Mouse (Mus musculus) adrenal gland, adult 2 months (tissue): ENCODE measurements around the gene Smad1. TPM values are rescaled to one million over a fixed set of nuclear protein-coding genes. Genes with fewer than 3 reads are reported as not detected.
"Not testable (repeated sequence)": the region's sequence is repeated elsewhere in the genome, so short reads cannot be mapped to it uniquely, and the experiment has no call there.

ENCODE experiments used
- DNase-seq: peaks from one replicate; pipeline ENCODE4 v3.0.0; 2021
- long read RNA-seq: library from polyadenylated mRNA; stranded (forward); transcript quantifications from one replicate; pipeline ENCODE4 v2.0.0, GENCODE M21; 2021
- polyA plus RNA-seq: library from polyadenylated mRNA; depleted of rRNA; stranded (reverse); fragments of >200 nt; gene quantifications from 2 replicates; pipeline ENCODE4 v1.2.3, GENCODE M21; 2012; rRNA removed
- total RNA-seq, 2 experiments: library from RNA; stranded (reverse); gene quantifications; 2 replicates each; pipeline ENCODE4 v1.2.3; 2021

The Smad1 gene
- total RNA-seq, result 10 to 100 TPM; 24.2 to 30.4 TPM
- polyA plus RNA-seq, result 41.3 and 45.2 TPM in 2 replicates
- long read RNA-seq, transcript Smad1-202 (7 exons, 3,099 nt), result major isoform, 15 of 20 reads
- long read RNA-seq, partial matches to known transcripts, result 3 of 20 reads
- long read RNA-seq, other reads (novel, unspliced or antisense), result 2 of 20 reads

DNA sequence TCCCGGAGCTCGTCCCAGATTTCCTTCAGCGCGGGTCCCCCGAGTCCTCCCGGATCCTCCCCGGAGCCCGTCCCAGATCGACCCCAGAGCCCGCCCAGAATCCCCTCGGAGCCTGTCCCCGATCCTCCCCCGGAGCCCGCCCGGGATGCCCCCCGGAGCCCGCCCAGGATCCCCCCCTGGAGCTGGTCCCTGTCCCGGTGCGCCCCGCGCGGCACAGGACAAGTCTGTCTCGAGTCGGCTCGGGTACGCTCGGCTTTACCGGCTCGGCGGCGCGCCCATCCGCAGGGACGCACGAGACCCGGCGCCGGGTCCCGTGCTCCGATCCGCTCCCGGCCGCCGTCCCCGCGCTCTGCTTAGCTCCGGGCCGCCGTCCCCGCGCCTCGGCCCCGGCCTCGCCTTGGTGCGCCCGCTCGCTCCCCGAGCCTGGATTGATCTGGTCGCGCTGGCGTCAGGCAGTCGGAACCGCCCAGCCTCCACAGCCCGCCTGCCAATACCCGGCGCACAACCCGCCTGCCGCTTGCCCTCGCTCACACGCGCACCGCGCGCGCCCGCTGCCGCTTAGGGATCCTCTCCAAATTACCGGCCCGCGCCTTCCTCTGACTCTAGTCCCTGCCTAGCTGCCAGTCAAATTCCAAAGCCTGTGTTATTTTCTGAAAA, at the start of gene Smad1:
Gene Smad1 (minus strand): TSS at position 525 of the 657 bp plus-strand sequence.
- DNase-seq, result peak; percentile 98

DNA sequence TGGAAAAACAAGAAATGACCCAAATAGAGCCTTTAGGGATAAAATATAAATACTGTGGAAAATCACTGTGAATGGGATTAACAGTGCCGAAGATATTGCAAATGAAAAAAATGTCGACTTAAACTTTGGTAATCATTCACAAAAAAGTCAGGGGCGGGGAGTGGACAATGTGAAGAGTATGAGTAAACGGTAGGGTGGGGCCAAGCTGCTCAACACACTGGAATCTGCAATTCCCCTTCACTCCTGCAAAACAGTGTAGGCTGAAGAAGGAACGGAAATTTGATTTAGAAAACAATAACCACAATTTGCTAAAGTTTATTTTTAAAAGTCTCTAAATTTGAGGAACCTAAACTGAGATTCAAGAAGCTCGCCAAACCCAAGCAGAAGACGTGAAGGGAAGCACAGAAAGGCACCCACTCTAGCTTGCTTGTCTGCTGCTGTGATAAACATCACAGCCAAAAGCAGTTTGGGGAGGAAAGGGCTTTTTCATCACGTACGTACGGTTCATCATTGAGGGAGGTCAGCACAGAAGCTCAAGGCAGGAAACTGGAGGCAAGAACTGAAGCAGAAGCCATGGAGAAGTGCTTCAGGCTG, 48.0 kb upstream of the Smad1 start:
- DNase-seq, result no peak

DNA sequence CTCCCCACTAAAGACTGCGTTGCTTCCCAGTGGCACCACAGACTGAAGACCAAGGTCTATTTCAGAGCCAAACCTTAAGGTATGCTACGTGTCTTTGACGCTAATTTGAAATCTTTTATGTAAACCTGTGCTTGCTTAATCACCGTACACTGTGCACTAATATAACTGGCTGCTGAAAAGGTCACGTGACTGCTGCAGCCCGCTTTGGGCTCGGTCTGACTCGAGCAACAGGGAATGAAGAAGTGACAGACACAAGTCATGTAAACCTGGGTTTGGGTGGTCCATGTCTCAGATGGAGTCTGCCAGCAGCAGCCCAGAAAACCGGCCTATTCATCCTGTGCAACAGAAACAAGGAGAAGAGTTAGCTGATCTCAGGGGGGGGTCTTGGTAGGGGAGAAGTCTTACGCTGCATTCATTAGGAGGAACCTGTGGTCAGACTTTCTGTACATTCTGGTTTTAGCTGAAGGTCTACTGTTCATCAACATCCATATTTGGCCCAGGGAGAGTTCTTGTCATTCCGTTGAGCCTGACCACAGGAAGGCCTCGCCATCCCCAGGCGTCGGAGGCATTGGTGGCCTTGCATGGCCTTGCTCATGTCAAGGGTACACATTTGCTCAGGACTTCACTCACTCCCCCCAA, 44.3 kb upstream of the Smad1 start:
- DNase-seq, result no peak

DNA sequence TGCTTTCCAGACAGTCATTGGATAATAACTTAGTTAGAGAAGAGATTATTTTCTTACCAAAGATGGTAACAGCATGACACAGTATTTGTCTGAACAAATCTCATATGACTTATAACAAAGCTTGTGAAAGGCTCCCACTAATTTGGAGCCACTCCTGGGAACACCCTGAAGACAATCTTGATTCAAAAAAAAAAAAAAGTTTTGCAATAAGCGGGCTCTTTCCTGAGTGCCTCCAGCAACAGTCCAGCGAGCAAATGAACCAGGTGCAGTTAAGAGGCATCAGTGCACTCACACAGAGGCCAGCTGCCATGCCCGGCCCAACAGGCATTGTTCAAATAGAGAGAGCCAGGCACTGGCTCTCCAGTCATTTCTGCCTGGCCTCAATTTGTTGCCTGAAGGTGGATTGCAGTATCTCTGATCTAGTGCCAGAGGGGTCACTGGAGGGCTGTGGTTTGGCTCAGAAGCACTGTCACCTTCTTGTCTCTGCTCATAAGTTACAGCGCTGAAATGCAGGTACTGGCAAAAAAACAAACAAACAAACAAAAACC, 34.7 kb upstream of the Smad1 start:
- DNase-seq, result peak; percentile 15

DNA sequence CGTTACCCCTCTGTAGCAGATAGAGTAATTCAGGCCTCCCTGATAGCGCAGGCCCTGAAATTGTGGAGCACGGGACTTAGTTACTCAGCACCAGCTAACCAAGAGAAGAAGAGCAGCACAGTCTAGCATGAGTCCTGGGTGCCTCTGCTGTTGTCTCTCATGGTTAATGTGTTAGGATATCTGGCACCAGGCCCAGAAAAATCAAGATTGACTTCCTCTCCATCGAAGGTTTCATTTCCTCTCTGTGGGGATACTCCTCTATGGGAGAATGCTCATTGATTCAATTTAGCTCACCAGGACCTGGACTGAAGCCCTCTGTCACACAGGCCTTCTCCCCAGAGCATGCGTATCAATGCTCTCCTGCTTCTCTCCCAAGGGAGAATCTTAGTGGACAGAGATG, 15.6 kb upstream of the Smad1 start:
- no peak for DNase-seq

DNA sequence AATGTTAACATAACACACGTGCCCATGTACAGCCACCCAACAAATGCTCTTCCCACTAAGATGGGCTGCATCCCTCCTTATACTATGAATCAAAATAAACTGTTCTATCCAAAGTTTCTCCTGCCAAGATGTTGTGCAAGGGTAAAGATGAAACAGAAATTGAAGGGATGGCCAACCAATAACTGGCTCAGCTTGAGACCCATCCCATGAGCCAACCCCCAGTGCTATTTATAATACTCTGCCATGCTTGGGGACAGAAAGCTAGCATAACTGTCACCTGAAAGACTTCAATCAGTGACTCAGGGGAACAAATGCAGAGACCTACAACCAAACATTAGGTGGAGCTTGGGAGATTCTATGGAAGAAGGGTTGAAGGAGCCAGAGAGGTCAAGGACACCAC, 11.2 kb upstream of the Smad1 start:
- no peak for DNase-seq

DNA sequence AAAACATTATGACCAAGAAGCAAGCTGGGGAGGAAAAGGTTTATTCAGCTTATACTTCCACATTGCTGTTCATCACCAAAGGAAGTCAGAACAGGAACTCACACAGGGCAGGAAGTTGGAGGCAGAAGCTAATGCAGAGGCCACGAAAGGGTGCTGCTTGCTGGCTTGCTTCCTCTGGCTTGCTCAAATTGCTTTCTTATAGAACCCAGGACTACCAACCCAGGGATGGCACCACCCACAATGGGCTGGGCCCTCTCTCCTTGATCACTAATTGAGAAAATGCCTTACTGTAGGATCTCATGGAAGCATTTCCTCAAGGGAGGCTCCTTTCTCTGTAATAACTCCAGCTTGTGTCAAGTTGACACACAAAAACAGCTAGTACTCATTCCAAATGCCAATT, 8.0 kb upstream of the Smad1 start:
- not testable (repeated sequence) for DNase-seq

DNA sequence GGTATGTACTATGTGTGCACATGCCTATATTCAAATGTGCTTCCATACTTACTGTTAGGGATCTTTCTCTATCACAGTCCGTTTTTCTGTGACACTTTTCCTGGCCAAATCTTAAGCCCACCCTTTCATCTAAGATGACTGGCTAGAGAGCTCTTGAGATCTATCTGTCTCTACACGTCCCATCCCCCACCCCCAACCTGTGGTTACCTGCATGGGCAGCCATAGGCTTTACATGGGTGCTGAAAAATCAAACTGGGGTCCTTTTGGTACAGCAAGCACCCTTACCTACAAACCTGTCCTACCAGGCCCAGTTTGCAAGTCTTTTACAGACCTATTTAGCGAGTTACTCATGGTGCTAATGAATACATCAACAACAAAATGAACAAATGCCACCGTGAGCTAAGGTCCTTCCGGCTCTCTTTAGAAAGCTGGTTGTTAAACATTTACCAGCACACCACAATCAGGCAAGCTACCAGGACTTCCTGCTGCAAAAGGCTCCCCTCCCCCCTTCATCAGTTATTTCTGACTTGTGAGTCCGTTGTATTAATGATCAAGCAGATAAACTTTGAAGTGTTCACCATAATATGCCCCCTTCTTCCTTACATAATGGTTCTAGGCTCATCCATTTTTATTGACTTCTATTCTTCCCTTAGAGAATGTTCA, 5.7 kb upstream of the Smad1 start:
- no peak for DNase-seq

DNA sequence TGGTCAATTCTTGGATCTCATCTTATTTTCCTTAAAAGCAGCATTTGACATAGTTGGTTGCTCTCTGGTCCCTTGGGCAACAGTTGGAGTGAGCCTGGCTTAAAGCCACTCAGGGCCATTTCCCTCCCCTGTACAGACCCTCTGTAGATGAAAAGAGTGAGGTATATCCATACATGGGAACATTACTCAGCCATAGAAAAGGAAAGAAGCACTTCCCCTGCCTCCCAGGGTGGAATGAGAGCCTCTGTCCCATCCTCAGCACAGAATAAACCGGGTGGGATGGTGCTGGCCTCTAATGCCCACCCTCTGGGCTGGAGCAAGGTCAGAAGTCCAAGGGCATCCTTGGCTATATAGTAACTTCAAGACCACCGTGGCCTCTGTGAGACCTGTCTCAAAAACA, 1.4 kb upstream of the Smad1 start:
- no peak for DNase-seq

DNA sequence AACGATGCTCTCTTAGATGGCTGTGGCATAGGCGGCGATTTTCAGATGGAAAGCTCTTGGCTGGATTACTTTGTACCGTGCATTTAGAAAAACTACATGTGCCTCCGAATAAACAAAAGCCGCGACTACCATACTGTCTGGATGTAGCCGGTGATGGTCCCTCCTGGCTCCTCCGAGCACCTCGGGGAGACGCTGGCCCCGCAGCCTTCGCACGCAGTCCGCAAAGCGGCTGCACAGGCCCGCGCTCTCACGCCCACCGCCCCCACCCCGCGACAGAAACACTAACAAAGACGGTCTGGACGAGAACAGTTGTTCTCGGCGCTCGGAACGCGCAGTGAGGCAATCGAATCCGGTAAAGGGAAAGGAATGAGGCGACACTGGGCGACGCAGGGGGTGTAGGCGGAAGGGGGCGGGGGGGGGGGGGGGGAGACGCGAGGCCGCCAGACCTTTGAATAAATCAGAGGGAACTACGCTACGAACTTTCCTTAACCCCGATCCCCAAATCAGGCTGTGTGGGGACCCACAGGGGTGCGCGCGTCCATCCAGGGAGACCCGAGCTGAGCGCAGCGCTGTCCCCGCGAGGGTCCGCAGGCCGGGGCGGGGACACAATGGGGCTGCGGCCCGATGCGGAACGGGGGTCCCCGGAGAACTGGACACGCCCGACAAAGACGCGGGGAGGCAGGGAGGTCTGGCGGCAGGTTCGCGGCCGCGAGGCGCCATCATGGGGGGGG, 902 bp downstream of the Smad1 start:
- DNase-seq, result peak; percentile 72

DNA sequence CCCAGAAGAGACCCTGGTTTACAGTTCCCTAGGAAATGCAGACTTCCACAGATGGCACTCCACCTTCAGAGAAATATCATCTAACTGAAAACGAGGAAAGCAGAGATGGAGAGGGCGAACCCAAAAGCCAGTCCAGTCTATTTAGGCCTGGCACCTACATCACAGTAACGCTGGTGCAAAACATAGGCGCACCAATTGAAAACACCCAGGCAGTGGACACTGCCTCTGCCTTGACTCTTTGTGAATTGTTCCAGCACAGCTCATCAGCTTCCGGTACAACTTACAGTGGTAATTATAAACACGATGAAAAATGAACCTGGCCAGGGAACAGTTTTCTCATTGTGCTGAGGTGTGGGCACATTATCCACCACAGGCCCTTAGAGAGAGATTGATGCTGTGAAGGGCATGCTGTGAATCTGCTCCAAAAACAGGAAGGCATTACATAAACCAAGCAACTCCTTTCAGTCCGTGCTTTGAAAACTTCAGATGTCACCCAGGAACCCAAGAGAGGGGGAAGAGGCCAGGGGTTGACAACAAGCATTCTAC, 1.5 kb downstream of the Smad1 start:
- DNase-seq, result no peak

DNA sequence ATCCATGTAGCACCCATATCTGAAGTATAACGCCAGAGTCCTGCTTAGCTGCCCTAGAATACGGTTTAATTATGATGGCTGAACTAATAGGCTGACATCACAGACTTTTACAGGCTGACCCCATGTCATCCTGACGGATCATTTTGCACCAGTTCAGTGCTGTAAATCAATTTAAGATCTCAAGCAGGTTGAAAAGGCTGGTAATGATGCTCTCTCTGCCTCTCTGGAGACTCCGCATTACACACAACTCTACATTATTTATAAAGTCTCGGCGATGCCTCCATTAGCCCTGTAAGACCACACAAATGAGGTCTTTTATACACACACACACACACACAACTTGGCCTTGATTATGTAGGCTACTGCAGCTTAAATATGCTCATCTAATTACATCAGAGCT, 2.4 kb downstream of the Smad1 start:
- DNase-seq, result no peak

DNA sequence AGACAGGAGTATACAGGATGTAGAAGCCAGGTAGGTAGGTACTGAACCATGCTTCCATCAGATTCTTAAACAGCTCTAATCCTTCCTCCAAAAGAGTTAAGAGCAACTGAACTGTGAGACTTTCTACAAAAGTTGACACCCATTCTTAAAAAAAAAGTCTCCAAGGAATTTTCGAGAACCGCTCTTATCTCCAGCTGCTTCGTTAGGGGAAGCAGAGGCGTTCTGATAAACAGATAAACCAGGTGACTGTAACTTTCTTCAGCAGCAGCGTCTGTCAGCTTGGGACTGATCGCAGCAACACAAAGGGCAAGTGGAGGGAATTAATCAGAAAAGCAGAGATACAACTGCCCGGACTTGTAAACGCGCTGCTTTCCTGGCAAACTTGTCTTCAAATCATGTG, 5.3 kb downstream of the Smad1 start:
- no peak for DNase-seq

DNA sequence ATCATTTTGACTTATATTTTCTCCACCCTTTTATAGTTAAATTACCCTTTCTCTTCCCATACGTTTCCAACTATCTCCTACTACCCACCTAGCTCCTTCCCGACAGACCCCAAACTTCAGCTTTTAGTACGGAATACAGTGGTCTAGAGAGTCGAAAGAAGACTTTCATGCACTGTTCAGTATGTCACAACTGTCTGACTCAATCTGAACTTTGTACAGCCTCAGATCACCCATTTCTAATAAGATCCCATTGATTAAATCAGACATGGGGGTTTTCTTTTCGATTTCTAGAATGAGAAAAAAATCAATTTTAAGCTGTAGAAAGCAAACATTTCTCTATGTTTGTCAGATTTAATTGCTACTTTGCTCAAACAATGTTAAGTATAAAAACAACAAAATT, 6.1 kb downstream of the Smad1 start:
- DNase-seq, result no peak

DNA sequence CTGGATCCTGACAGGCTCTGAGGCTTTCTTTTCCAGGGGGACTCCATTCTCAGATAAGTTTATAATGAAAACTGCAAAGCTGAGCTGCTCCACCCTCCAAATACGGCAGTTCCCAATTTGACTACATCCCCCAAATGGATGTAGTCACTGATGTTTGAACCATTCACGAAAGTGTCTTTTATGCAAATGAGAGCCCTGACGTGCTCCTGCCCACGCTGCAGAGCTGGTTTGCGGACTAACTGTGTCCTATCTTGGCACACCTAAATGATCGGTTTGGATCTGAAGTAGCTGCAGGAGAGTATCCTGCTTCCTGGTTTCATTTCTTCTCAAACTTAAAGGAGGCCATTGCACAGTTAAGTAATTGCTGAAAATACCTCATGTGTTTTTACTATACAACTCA, 6.7 kb downstream of the Smad1 start:
- DNase-seq, result no peak

DNA sequence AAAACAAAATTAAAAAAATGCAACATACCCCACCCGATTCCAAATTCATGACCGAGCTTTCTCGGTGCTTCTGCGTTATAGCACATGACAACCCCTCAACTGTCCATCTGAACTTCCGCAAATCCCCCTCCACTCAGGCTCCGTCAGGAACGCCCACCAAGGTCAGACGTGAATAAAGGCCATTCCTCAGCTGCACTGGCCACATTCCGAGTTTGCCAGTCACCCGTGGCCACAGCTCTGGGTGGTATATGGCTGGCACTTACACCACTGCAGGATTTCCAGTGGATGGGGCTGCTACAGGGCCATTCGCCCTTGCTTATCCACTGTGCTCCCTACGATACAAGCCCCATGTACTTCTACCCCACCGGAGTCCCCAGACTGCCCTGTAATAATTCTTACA, 7.9 kb downstream of the Smad1 start:
- DNase-seq, result peak; percentile 58

DNA sequence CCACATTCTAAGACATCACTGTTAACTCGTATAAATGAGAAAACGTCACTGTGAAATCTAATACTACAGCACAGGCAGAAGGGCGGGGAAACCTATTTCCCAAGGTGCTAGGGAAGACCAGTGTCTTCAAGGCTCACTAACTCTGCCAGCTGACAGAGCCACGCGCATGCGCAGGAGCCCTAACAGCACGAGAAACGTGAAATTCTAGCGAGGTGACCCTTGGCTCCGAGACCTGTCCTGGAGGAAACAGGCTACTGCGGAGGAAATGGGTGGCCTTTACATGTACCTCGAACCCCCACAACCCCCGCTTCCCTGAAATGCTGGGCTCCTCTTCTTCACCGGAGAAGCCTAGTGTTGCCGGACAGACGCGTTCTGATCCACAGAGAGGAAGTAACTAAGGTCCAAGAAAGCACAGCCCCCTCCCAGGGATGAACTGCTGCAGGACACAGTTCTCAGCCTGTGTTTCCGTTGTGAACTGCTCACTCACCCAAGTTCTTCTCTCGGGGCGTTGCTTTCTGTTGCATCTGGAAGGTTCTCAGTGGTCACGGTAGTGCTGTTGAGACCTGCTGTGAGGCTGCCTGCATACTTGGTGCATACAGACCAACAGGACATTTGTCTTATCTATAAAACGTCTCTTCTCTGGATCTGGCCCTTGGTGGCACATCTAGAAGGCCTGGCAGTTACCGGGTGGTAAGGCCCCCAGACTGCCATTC, 10.1 kb downstream of the Smad1 start:
- peak; percentile 43 for DNase-seq

DNA sequence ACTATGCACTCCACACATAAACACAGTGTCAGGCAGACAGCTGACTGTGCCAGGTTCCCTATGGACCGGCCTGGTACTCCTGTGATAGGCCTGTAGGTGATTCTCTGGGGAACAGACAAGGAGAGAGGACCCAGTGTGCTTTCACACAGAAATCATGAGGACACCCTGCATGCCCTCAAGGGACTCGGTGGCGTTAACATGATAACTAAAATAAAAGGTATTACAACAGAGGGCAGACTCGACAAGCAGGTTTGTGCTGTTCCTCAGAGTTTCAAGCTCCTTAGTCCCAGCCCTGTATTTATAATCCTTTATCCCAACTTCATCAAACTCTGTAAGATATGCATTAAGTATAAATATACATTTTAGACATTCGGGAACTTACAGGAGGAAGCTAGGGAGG, 12.5 kb downstream of the Smad1 start:
- no peak for DNase-seq

DNA sequence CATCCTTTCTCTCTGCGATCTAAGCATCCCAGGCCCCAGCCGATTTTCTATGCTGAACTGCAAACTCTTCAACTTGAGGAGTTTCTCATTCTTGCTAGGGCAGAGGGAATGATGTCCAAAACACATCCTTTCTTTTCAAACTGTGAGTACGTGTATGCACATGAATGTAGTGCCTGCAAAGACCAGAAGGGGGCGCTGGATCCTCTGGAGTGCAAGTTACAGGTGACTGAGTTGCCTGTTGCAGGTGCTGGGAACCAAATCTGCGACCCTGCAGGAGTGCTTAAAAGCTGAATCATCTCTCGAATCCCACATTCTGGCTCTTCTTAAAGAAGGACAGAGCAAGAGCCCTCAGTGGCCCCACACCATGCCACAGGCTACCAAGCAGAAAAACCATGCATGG, 13.0 kb downstream of the Smad1 start:
- DNase-seq, result no peak
